Mouse (Mus musculus): ENCODE measurements at regions not wholly inside any gene's neighbourhood (a gene's known extent, or its start where the extent isn't known, plus 50 kb on each side); places are given as distances from the start of the nearest gene placed in this dataset.

- Histone ChIP-seq H3K9me3 (no peaks in the 10 kb centered on the region), H3K36me3 (no peaks in the 10 kb centered on the region), H3K27ac (replicated peaks) (no peak overlapping the region), H3K4me3 (no peak overlapping the region), H3K4me1 (replicated peaks) (no peaks in the 10 kb centered on the region), H3K4me2 (no peak overlapping the region), H3K27me3 (no peaks in the 10 kb centered on the region), H3K9ac (no peak overlapping the region)
- ATAC-seq (ENCODE audit: low FRiP score, low read depth) = no peak
- WGBS = 88% methylated on average over 5 of the region's 5 CpGs
Measured at GRCm38 (mm10) chr10:106058050-106058449, 216.9 kb upstream of the Mettl25 start.

DNA sequence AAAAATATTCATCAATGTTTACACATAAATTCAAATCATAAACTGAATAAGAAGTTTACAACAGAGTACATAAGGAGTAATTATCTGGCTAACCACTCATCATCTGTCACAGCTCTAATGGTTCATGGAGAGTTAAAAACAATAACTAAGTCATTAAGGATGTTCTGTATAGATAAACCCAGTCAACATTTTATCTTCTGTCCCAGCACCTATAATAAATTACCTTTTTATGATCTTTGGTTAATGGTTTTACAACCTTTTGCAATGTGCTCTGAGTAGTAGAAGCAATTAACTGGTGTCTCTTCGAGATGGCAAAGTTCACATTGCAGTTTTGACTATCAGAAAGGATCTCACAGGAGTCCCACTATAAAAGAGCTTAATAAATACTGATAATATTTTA, 197.3 kb upstream of the Mettl25 start:
- H3K4me2 ChIP-seq = no peak overlapping the region
- ATAC-seq (ENCODE audit: low FRiP score, low read depth) = no peak
- H3K9me3 ChIP-seq = no peaks in the 10 kb centered on the region
- H3K4me1 ChIP-seq (replicated peaks) = no peaks in the 10 kb centered on the region
- no peaks in the 10 kb centered on the region for H3K36me3 ChIP-seq
- 60% methylated on average over 1 of the region's 1 CpGs for WGBS
- H3K4me3 ChIP-seq = no peak overlapping the region
- H3K27ac ChIP-seq (replicated peaks) = no peak overlapping the region
- H3K9ac ChIP-seq = no peak overlapping the region
- no peaks in the 10 kb centered on the region for H3K27me3 ChIP-seq

DNA sequence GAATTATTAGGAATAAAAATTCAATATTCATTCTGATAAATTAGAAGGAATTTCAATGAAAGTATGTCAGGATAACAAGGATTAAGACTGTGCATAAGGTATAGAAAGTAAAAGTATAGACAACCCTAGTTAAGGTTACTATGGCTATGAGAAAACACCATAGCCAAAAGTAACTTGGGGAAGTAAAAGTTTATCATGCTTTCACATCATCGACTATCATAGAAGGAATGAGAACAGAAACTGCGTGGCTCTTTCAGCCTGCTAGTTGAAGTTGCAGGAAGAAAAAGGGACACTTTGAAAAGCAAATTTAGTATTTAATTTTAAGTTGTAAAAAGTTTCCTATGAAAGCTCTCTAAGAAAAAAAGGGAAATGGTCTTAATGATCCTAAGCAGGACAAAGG, 196.9 kb upstream of the Mettl25 start:
- WGBS = 94% methylated on average over 2 of the region's 2 CpGs

DNA sequence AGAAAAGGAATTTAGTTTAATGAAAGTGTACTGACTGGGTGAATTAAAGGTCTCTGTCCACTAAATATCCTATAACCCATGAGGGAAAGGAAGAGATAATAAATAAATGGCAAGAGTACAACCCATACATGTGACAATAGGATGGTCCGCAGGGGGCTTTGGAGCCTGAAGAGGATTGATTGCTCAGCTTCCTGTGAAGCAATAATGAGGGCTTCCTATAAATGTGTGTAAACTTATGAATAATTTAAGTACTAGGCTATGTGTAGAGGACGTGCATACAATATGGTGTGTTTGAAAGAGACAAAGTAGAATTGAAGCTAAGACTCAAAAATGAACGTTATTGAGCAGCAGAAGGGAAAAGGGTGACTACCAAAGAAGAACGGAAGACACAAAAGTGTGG, 192.2 kb upstream of the Mettl25 start:
- 65% methylated on average over 4 of the region's 4 CpGs for WGBS
- Histone ChIP-seq H3K36me3 (no peaks in the 10 kb centered on the region), H3K4me3 (no peak overlapping the region), H3K9ac (no peak overlapping the region), H3K27ac (replicated peaks) (no peak overlapping the region), H3K4me1 (replicated peaks) (no peaks in the 10 kb centered on the region), H3K27me3 (no peaks in the 10 kb centered on the region), H3K4me2 (no peak overlapping the region), H3K9me3 (no peaks in the 10 kb centered on the region)
- no peak for ATAC-seq (ENCODE audit: low FRiP score, low read depth)

More for the DNA sequence above, 196.9 kb upstream of the Mettl25 start:
- Histone ChIP-seq H3K4me2 (no peak overlapping the region), H3K36me3 (no peaks in the 10 kb centered on the region), H3K27me3 (no peaks in the 10 kb centered on the region), H3K9ac (no peak overlapping the region), H3K9me3 (no peaks in the 10 kb centered on the region), H3K4me1 (replicated peaks) (no peaks in the 10 kb centered on the region), H3K4me3 (no peak overlapping the region), H3K27ac (replicated peaks) (no peak overlapping the region)
- ATAC-seq (ENCODE audit: low FRiP score, low read depth) = no peak

DNA sequence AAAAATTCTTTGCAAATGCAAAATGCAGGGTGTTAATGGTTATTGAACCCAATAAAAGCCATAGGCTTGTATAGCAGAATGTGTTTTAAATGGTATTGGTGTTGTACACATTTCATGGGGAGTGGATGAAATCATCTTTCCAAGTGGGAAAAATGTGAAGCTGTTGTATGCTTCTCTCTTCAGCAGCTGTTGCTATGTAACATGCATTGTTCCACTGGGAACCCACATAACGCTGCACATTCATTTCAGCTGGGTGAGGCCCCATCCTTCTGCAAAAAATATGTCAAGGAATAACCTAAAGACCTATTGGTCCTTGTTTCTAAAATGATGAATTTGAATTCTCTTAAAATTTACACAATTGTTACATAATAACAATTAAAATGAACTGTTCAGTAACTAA, 183.5 kb upstream of the Mettl25 start:
- no peak overlapping the region for H3K4me3 ChIP-seq
- H3K9me3 ChIP-seq = no peaks in the 10 kb centered on the region
- H3K4me1 ChIP-seq (replicated peaks) = peaks cover 6% of the 10 kb centered on the region; the same call in 1 of the 2 replicates
- ATAC-seq (ENCODE audit: low FRiP score, low read depth) = no peak
- no peaks in the 10 kb centered on the region for H3K27me3 ChIP-seq
- no peak overlapping the region for H3K4me2 ChIP-seq
- H3K36me3 ChIP-seq = no peaks in the 10 kb centered on the region
- H3K9ac ChIP-seq = no peak overlapping the region
- H3K27ac ChIP-seq (replicated peaks) = no peak overlapping the region
- WGBS = 33% methylated on average over 1 of the region's 1 CpGs

- H3K36me3 ChIP-seq = no peaks in the 10 kb centered on the region
- no peaks in the 10 kb centered on the region for H3K9me3 ChIP-seq
- H3K27ac ChIP-seq (replicated peaks) = no peak overlapping the region; the same call in 1 of the 2 replicates
- peaks cover 6% of the 10 kb centered on the region; the same call in 1 of the 2 replicates for H3K4me1 ChIP-seq (replicated peaks)
- 55% methylated on average over 9 of the region's 9 CpGs for WGBS
- no peak overlapping the region for H3K4me2 ChIP-seq
- ATAC-seq (ENCODE audit: low FRiP score, low read depth) = no peak
- no peaks in the 10 kb centered on the region for H3K27me3 ChIP-seq
- H3K9ac ChIP-seq = no peak overlapping the region
- no peak overlapping the region for H3K4me3 ChIP-seq
Measured at GRCm38 (mm10) chr10:106023639-106024215, 182.5 kb upstream of the Mettl25 start.

DNA sequence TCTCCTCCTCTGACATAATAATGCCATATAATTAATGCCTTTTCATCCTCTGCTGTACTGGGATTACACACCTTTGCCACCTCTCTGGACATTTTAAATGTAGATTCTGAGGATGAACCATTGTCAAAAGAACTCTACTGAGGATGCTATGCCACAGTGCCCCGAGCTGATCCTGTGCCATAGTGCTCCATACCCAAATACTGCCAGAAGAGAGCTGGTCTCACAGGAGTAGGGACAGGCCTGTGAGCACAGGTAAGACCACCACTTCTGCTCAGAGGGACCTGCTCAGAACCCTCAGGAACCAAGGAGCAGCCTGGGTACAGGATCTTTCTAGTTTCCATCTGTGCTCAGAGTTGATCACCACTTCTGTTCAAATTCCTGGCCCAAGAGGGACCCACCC, 174.8 kb upstream of the Mettl25 start:
- WGBS = 77% methylated on average over 1 of the region's 1 CpGs
- ATAC-seq (ENCODE audit: low FRiP score, low read depth) = no peak
- no peak overlapping the region for H3K27ac ChIP-seq (replicated peaks)
- H3K4me1 ChIP-seq (replicated peaks) = no peaks in the 10 kb centered on the region
- no peak overlapping the region for H3K4me2 ChIP-seq
- no peaks in the 10 kb centered on the region for H3K36me3 ChIP-seq
- no peak overlapping the region for H3K9ac ChIP-seq
- no peaks in the 10 kb centered on the region for H3K9me3 ChIP-seq
- no peaks in the 10 kb centered on the region for H3K27me3 ChIP-seq
- H3K4me3 ChIP-seq = no peak overlapping the region

DNA sequence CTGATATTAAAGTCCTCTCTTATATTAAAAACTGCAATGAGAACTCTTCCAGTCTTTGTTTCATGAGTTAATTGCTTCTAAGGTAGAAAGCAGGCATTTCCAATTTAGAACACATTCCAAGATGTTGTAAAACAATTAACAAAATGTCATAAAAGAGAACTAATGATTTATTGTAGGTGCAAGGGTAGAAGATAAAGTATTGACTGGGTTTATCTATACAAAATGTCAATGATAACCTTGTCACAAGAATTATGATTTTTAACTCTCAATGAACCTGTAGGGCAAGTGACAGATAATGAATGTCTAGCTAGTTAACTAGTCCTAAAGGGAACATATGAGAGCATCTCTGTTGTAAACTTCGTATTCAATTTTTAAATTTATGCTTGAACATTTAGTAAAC, 174.3 kb upstream of the Mettl25 start:
- H3K4me3 ChIP-seq = no peak overlapping the region
- no peaks in the 10 kb centered on the region for H3K27me3 ChIP-seq
- ATAC-seq (ENCODE audit: low FRiP score, low read depth) = no peak
- 80% methylated on average over 1 of the region's 1 CpGs for WGBS
- no peaks in the 10 kb centered on the region for H3K4me1 ChIP-seq (replicated peaks)
- H3K9ac ChIP-seq = no peak overlapping the region
- H3K9me3 ChIP-seq = no peaks in the 10 kb centered on the region
- no peaks in the 10 kb centered on the region for H3K36me3 ChIP-seq
- no peak overlapping the region for H3K4me2 ChIP-seq
- H3K27ac ChIP-seq (replicated peaks) = no peak overlapping the region

DNA sequence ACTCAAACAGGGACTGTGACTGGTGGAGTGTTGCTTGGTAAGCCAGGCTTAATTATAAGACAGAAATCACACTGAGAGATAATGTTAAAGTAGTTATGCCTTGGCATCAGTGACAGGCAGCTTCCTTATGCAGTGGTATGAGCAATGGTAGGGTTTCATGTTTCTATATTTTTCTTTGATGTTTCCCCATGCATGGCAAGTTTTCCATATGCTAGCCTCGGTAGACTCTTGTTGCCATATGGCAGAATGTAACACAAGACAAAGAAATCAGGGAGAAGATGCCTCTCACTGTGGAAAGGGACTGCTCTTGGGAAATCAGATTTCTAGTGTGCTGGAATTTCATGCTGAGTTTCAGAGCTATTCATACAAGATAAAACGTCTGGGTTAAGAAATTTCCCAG, 169.0 kb upstream of the Mettl25 start:
- Histone ChIP-seq H3K4me2 (no peak overlapping the region), H3K27ac (replicated peaks) (no peak overlapping the region), H3K9ac (no peak overlapping the region), H3K4me1 (replicated peaks) (no peaks in the 10 kb centered on the region), H3K36me3 (no peaks in the 10 kb centered on the region), H3K27me3 (no peaks in the 10 kb centered on the region), H3K9me3 (no peaks in the 10 kb centered on the region), H3K4me3 (no peak overlapping the region)
- WGBS = 33% methylated on average over 2 of the region's 2 CpGs
- ATAC-seq (ENCODE audit: low FRiP score, low read depth) = peak; percentile 54; the same call in 1 of the 2 replicates

DNA sequence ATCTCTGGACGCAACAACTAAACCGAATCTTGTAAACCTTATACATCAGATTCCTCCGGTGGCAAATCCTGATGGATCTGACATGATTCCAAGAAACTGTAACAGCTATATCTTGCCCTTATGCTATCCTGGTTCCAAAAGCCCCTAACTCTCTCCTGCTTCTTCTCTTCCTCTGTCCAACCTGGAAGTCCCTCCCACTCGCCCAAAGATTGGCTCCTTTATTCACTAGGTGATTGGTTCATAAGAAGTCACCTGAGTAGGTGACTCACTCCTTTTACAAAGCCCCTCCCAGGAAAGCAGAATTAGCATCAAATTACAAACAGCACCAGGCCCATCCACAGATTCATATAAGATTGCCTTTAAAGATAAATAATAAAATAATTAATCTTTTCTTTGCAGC, 166.2 kb upstream of the Mettl25 start:
- no peak overlapping the region for H3K4me3 ChIP-seq
- H3K4me1 ChIP-seq (replicated peaks) = no peaks in the 10 kb centered on the region
- no peaks in the 10 kb centered on the region for H3K9me3 ChIP-seq
- H3K9ac ChIP-seq = no peak overlapping the region
- no peaks in the 10 kb centered on the region for H3K36me3 ChIP-seq
- 92% methylated on average over 4 of the region's 4 CpGs for WGBS
- no peaks in the 10 kb centered on the region for H3K27me3 ChIP-seq
- H3K27ac ChIP-seq (replicated peaks) = no peak overlapping the region
- H3K4me2 ChIP-seq = no peak overlapping the region
- no peak for ATAC-seq (ENCODE audit: low FRiP score, low read depth)

DNA sequence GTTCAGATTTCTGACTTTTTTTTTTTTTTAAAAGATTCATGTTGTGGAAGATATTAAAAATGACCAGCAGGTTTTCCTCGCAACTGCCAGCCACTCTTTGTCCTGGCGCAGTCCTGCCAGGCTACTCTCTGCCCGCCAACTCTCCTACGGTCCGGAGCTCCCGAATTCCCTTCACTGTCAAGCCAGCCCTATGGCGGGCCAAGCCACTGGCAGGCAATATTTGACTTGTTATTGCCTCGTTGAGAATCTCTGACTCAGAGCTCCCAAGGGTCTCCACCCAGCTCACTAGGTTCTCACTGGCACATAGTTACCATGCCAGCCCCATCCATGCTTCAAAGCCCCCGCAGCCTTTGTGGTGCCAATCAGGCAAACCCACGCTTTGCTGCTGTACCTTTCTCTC, 165.7 kb upstream of the Mettl25 start:
- H3K4me3 ChIP-seq = no peak overlapping the region
- H3K27me3 ChIP-seq = no peaks in the 10 kb centered on the region
- H3K27ac ChIP-seq (replicated peaks) = no peak overlapping the region
- ATAC-seq (ENCODE audit: low FRiP score, low read depth) = no peak
- WGBS = 90% methylated on average over 10 of the region's 10 CpGs
- no peak overlapping the region for H3K9ac ChIP-seq
- no peak overlapping the region for H3K4me2 ChIP-seq
- H3K4me1 ChIP-seq (replicated peaks) = no peaks in the 10 kb centered on the region
- no peaks in the 10 kb centered on the region for H3K9me3 ChIP-seq
- H3K36me3 ChIP-seq = no peaks in the 10 kb centered on the region

GRCm38 (mm10) chr10:106006061-106006460, 164.9 kb upstream of the Mettl25 start:
- Histone ChIP-seq H3K27me3 (no peaks in the 10 kb centered on the region), H3K9me3 (no peaks in the 10 kb centered on the region), H3K36me3 (no peaks in the 10 kb centered on the region), H3K4me2 (no peak overlapping the region), H3K4me1 (replicated peaks) (no peaks in the 10 kb centered on the region), H3K9ac (no peak overlapping the region), H3K4me3 (no peak overlapping the region), H3K27ac (replicated peaks) (no peak overlapping the region)
- ATAC-seq (ENCODE audit: low FRiP score, low read depth) = no peak

DNA sequence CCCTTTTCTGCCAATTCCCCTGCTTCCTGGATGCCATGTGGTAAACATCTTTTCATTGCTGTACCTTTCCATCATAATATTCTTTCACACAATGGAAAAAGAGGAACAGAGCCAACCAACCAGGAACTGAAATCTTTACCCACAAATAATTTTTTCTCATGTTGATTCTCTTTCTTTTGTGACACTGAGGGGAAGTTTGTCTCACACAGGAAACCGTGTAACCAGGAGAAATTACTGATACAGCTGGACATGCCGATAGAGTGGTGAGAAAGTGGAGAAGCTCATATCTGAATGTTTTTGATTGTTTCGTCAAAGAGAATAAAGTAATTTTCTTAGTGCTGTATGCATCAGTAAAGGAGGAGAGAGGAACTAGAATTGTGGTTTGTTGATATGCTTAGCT, 116.3 kb upstream of the Mettl25 start:
- no peak overlapping the region for H3K4me2 ChIP-seq
- H3K4me3 ChIP-seq = no peak overlapping the region
- 86% methylated on average over 3 of the region's 3 CpGs for WGBS
- H3K36me3 ChIP-seq = no peaks in the 10 kb centered on the region
- no peaks in the 10 kb centered on the region for H3K4me1 ChIP-seq (replicated peaks)
- no peaks in the 10 kb centered on the region for H3K9me3 ChIP-seq
- no peak overlapping the region for H3K27ac ChIP-seq (replicated peaks)
- no peaks in the 10 kb centered on the region for H3K27me3 ChIP-seq
- ATAC-seq (ENCODE audit: low FRiP score, low read depth) = no peak
- H3K9ac ChIP-seq = no peak overlapping the region
